Mouse (Mus musculus): ENCODE data around the gene Olfr58. TPM values are rescaled to one million over a fixed set of nuclear protein-coding genes. Genes with fewer than 3 reads are reported as not detected.
"Not testable (repeated sequence)": the region's sequence is repeated elsewhere in the genome, so short reads cannot be mapped to it uniquely, and the experiment has no call there.

Olfr58 gene
- polyA plus RNA-seq (2014; fragmentation: Nextera tagmentation; extraction: Ambion mirVana), result not detected in 2 replicates

DNA sequence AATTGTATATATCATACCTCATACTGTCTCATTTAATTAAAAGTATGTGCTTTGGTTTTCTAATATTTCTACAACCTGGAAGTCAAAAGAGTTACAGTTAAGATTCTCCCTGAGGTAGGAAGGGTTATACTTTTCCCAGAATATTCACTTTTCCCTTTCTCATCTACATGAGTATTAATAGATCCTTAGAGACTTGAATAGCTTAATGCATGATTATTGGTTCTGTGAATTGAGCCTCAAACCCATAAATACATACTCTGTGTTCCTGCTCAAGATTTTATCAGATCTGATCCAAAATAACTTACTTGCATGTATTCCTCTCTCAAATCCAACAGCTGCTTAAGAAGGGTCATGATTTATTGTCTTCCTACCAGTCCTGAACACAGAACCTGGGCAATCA, at the start of gene Olfr58:
Gene Olfr58, plus strand, starts transcription at position 301 of the 400 bp plus-strand sequence.
- no peak within 1 kb of the TSS for H3K9ac ChIP-seq (ENCODE audit: low read depth, low read length)
- no peak within 1 kb of the TSS for H3K27ac ChIP-seq (ENCODE audit: low read depth, low read length)
- no peaks in the 10 kb centered on the region for H3K4me1 ChIP-seq (ENCODE audit: control insufficient read depth, insufficient read depth, low read length)
- no peaks in the 10 kb centered on the region for H3K27me3 ChIP-seq (ENCODE audit: control insufficient read depth, insufficient read depth, low read length)
- no peaks in the 10 kb centered on the region for H3K36me3 ChIP-seq (ENCODE audit: control insufficient read depth, insufficient read depth, low read length)
- H3K4me2 ChIP-seq (replicated peaks; ENCODE audit: low read depth, low read length), result no peak within 1 kb of the TSS
- no peak for ATAC-seq (ENCODE audit: low FRiP score, low TSS enrichment)
- no peak within 1 kb of the TSS for H3K4me3 ChIP-seq (ENCODE audit: low read length)
- peaks cover 3% of the 10 kb centered on the region; the same call in 1 of the 2 replicates for H3K9me3 ChIP-seq (ENCODE audit: control insufficient read depth, low read length)

DNA sequence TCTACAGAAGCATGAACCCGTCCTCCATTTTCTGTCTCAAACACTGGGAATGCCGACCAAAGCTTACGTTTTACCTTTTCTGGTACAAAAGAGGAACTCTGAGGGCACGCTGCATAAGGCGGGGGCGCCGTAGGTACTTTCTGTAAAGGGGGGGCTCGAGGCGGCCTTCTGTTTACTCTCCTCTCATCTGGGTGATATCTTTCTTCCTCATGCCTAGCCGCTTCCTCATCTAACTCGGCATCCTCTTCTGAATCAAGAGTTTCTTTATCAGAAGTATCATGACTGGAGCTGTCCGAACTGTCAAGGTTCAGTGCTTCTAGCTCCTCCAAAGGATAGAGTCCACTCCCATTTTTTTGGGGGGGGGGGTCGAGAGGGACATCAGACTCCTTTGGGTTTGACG, 10.9 kb upstream of the Olfr58 start:
- Histone ChIP-seq H3K4me2 (replicated peaks; ENCODE audit: low read depth, low read length) (no peak overlapping the region), H3K4me3 (ENCODE audit: low read length) (no peak overlapping the region), H3K4me1 (ENCODE audit: control insufficient read depth, insufficient read depth, low read length) (no peaks in the 10 kb centered on the region), H3K9ac (ENCODE audit: low read depth, low read length) (no peak overlapping the region), H3K27me3 (ENCODE audit: control insufficient read depth, insufficient read depth, low read length) (no peaks in the 10 kb centered on the region), H3K9me3 (ENCODE audit: control insufficient read depth, low read length) (peaks cover 5% of the 10 kb centered on the region; the same call in 1 of the 2 replicates), H3K27ac (ENCODE audit: low read depth, low read length) (no peak overlapping the region), H3K36me3 (ENCODE audit: control insufficient read depth, insufficient read depth, low read length) (no peaks in the 10 kb centered on the region)
- no peak for ATAC-seq (ENCODE audit: low FRiP score, low TSS enrichment)
- 87% methylated on average over 14 of the region's 14 CpGs for WGBS

DNA sequence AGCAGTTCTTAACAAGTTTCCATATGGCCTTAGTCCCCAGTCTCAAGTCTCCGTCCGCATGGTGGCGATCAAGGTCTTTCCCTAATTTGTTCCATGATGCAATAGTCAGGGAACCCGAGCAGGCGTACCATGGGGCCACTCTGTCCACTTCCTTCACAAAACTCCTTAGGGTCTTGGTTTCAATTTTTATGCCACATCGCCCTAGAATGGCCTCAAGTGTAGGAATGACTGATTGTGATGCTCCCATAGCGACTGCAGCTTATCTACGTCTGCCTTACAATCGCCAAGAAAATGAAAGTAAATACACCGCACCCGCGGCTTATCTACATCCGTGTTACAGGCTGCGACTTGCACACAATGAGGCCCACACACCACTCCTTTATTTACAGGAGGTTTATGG, 10.4 kb upstream of the Olfr58 start:
- no peak for ATAC-seq (ENCODE audit: low FRiP score, low TSS enrichment)
- no peak overlapping the region for H3K27ac ChIP-seq (ENCODE audit: low read depth, low read length)
- H3K4me1 ChIP-seq (ENCODE audit: control insufficient read depth, insufficient read depth, low read length), result no peaks in the 10 kb centered on the region
- no peak overlapping the region for H3K9ac ChIP-seq (ENCODE audit: low read depth, low read length)
- no peak overlapping the region for H3K4me3 ChIP-seq (ENCODE audit: low read length)
- H3K27me3 ChIP-seq (ENCODE audit: control insufficient read depth, insufficient read depth, low read length), result no peaks in the 10 kb centered on the region
- WGBS, result 92% methylated on average over 14 of the region's 14 CpGs
- H3K9me3 ChIP-seq (ENCODE audit: control insufficient read depth, low read length), result peaks cover 5% of the 10 kb centered on the region; the same call in 1 of the 2 replicates
- no peaks in the 10 kb centered on the region for H3K36me3 ChIP-seq (ENCODE audit: control insufficient read depth, insufficient read depth, low read length)
- H3K4me2 ChIP-seq (replicated peaks; ENCODE audit: low read depth, low read length), result no peak overlapping the region

DNA sequence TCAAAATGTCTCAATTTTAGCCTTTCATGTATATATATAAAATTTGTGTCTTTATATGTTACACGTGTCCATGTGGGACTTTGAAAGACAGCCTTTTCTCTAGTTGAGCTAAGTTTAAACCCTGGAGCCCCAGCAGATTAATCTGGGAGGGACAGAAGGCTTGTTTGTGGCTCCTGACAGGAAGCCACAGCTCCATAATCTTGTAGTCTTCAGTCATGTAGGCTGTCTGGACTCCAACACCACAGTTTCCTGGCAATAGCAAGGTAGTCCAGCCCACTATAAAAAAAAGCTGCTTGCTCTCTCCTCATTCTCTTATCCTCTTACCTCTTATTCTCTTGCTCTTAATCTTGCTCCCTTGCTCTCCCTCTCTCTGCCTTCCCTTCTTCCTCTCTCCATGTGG, 22.9 kb downstream of the Olfr58 start:
- no peak overlapping the region for H3K9ac ChIP-seq (ENCODE audit: low read depth, low read length)
- 79% methylated on average over 1 of the region's 1 CpGs for WGBS

DNA sequence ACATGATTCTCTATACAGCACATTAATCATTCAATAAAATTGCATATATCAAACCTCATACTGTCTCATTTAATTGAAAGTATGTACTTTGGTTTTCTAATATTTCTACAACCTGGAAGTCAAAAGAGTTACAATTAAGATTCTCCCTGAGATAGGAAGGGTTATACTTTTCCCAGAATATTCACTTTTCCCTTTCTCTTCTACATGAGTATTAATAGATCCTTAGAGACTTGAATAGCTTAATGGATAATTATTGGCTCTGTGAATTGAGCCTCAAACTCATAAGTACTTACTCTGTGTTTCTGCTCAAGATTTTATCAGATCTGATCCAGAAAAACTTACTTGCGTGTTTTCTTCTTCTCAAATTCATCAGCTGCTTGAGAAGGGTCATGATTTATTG, 24.5 kb downstream of the Olfr58 start, which contains the start of gene Olfr859:
Gene Olfr859, plus strand, starts transcription at position 301 of the 400 bp plus-strand sequence.
- not testable (repeated sequence) for H3K4me2 ChIP-seq (replicated peaks; ENCODE audit: low read depth, low read length); H3K4me1 ChIP-seq (ENCODE audit: control insufficient read depth, insufficient read depth, low read length); H3K36me3 ChIP-seq (ENCODE audit: control insufficient read depth, insufficient read depth, low read length); ATAC-seq (ENCODE audit: low FRiP score, low TSS enrichment); H3K27me3 ChIP-seq (ENCODE audit: control insufficient read depth, insufficient read depth, low read length); H3K4me3 ChIP-seq (ENCODE audit: low read length); H3K9ac ChIP-seq (ENCODE audit: low read depth, low read length); H3K9me3 ChIP-seq (ENCODE audit: control insufficient read depth, low read length); H3K27ac ChIP-seq (ENCODE audit: low read depth, low read length)
- 77% methylated on average over 1 of the region's 1 CpGs for WGBS

More for the DNA sequence above, 22.9 kb downstream of the Olfr58 start:
- no peak overlapping the region for H3K27ac ChIP-seq (ENCODE audit: low read depth, low read length)
- ATAC-seq (ENCODE audit: low FRiP score, low TSS enrichment), result no peak
- no peaks in the 10 kb centered on the region; the same call in 1 of the 2 replicates for H3K9me3 ChIP-seq (ENCODE audit: control insufficient read depth, low read length)
- no peak overlapping the region for H3K4me3 ChIP-seq (ENCODE audit: low read length)
- no peak overlapping the region for H3K4me2 ChIP-seq (replicated peaks; ENCODE audit: low read depth, low read length)
- H3K36me3 ChIP-seq (ENCODE audit: control insufficient read depth, insufficient read depth, low read length), result no peaks in the 10 kb centered on the region
- no peaks in the 10 kb centered on the region for H3K4me1 ChIP-seq (ENCODE audit: control insufficient read depth, insufficient read depth, low read length)
- H3K27me3 ChIP-seq (ENCODE audit: control insufficient read depth, insufficient read depth, low read length), result no peaks in the 10 kb centered on the region

Other genes starting within 250 kb of the Olfr58 start
- gene Olfr853, start 239.2 kb upstream of the Olfr58 start, polyA plus RNA-seq (2014; fragmentation: Nextera tagmentation; extraction: Ambion mirVana), result not detected in 2 replicates
- gene Olfr854, start 212.9 kb upstream of the Olfr58 start, polyA plus RNA-seq (2014; fragmentation: Nextera tagmentation; extraction: Ambion mirVana), result not detected in 2 replicates
- not detected in 2 replicates for gene Olfr855, start 197.7 kb upstream of the Olfr58 start, polyA plus RNA-seq (2014; fragmentation: Nextera tagmentation; extraction: Ambion mirVana)
- gene Zfp317, start 158.2 kb upstream of the Olfr58 start, polyA plus RNA-seq (2014; fragmentation: Nextera tagmentation; extraction: Ambion mirVana), result 23.3 and 39.1 TPM in 2 replicates
- gene Olfr857, start 70.8 kb upstream of the Olfr58 start, polyA plus RNA-seq (2014; fragmentation: Nextera tagmentation; extraction: Ambion mirVana), result not detected in 2 replicates
- gene Olfr859, start 24.6 kb downstream of the Olfr58 start, polyA plus RNA-seq (2014; fragmentation: Nextera tagmentation; extraction: Ambion mirVana), result not detected in 2 replicates
- gene Olfr860, start 69.5 kb downstream of the Olfr58 start, polyA plus RNA-seq (2014; fragmentation: Nextera tagmentation; extraction: Ambion mirVana), result not detected in 2 replicates
- not detected in 2 replicates for gene Olfr862, start 107.7 kb downstream of the Olfr58 start, polyA plus RNA-seq (2014; fragmentation: Nextera tagmentation; extraction: Ambion mirVana)
- gene Olfr77, start 136.6 kb downstream of the Olfr58 start, polyA plus RNA-seq (2014; fragmentation: Nextera tagmentation; extraction: Ambion mirVana), result 0.27 and 0.43 TPM in 2 replicates
- not detected in 2 replicates for gene Olfr866, start 247.8 kb downstream of the Olfr58 start, polyA plus RNA-seq (2014; fragmentation: Nextera tagmentation; extraction: Ambion mirVana)

All from kidney, embryonic 14.5 days (tissue).